Mouse (Mus musculus) midbrain, embryonic 15.5 days (tissue): ENCODE measurements around the gene Nfx1. TPM values are rescaled to one million over a fixed set of nuclear protein-coding genes. Genes with fewer than 3 reads are reported as not detected.

Experiments used
- ATAC-seq: fragments of 200-750 bp; cut with Nextera tagmentation; replicated peaks from 2 replicates; pipeline ENCODE4 v1.8.0; 2017; ENCODE audit warnings: moderate TSS enrichment
- H3K27ac ChIP-seq: fragments of 300-500 bp; sonication (generic); 2 replicates; pipeline ENCODE4 v1.5.1; 2015; ENCODE audit warnings: mild to moderate bottlenecking, inconsistent platforms
- H3K27me3 ChIP-seq: fragments of 300-500 bp; sonication (generic); replicated peaks from 2 replicates; pipeline ENCODE4 v1.6.1; 2015; ENCODE audit warnings: inconsistent platforms
- H3K36me3 ChIP-seq: fragments of 300-500 bp; sonication (generic); replicated peaks from 2 replicates; pipeline ENCODE4 v1.6.1; 2015; ENCODE audit warnings: inconsistent platforms
- H3K4me1 ChIP-seq: fragments of 300-500 bp; sonication (generic); 2 replicates; pipeline ENCODE4 v1.6.1; 2015; ENCODE audit warnings: inconsistent platforms
- H3K4me2 ChIP-seq: fragments of 300-500 bp; sonication (generic); 2 replicates; pipeline ENCODE4 v1.6.1; 2015; ENCODE audit warnings: inconsistent platforms, mild to moderate bottlenecking, moderate library complexity
- H3K4me3 ChIP-seq: fragments of 300-500 bp; sonication (generic); 2 replicates; pipeline ENCODE4 v1.5.1; 2015; ENCODE audit warnings: mild to moderate bottlenecking, inconsistent platforms
- H3K9ac ChIP-seq: fragments of 300-500 bp; sonication (generic); 2 replicates; pipeline ENCODE4 v1.6.1; 2015; ENCODE audit warnings: mild to moderate bottlenecking, inconsistent platforms
- H3K9me3 ChIP-seq: fragments of 300-500 bp; sonication (generic); 2 replicates; pipeline ENCODE4 v1.6.1; 2016; ENCODE audit warnings: inconsistent platforms
- WGBS: fragments of 180-500 bp; shearing (Covaris S2); methylation state at CpG from one replicate; pipeline ENCODE4 v1.1.7; 2015; ENCODE audit warnings: mixed read lengths; 5-methylcytosine and 5-hydroxymethylcytosine counted together
- polyA plus RNA-seq: library from polyadenylated mRNA; unstranded; fragments of >200 nt; fragmentation: Nextera tagmentation; extraction: Ambion mirVana; gene quantifications from 2 replicates; pipeline ENCODE4 v1.2.1, GENCODE M21; 2015

Nfx1 gene
- polyA plus RNA-seq, 1 experiment from 2014 or later = 121 TPM

GRCm38 (mm10) chr4:41056253-41056652, 85.5 kb downstream of the Nfx1 start:
- no peak overlapping the region for H3K4me2 ChIP-seq
- no peak overlapping the region for H3K9ac ChIP-seq
- H3K36me3 ChIP-seq = no peaks in the 10 kb centered on the region
- H3K27me3 ChIP-seq = no peaks in the 10 kb centered on the region
- H3K4me1 ChIP-seq = no peaks in the 10 kb centered on the region
- WGBS = 23% methylated on average over 1 of the region's 1 CpGs
- H3K4me3 ChIP-seq = no peak overlapping the region
- H3K9me3 ChIP-seq = no peaks in the 10 kb centered on the region
- no peak for ATAC-seq
- no peak overlapping the region for H3K27ac ChIP-seq

- H3K4me3 ChIP-seq = no peak overlapping the region
- no peaks in the 10 kb centered on the region for H3K4me1 ChIP-seq
- no peaks in the 10 kb centered on the region for H3K36me3 ChIP-seq
- H3K9me3 ChIP-seq = no peaks in the 10 kb centered on the region
- ATAC-seq = no peak
- no peak overlapping the region for H3K4me2 ChIP-seq
- H3K9ac ChIP-seq = no peak overlapping the region
- 73% methylated on average over 7 of the region's 7 CpGs for WGBS
- H3K27ac ChIP-seq = no peak overlapping the region
- H3K27me3 ChIP-seq = no peaks in the 10 kb centered on the region
These were observed 86.1 kb downstream of the Nfx1 start for GRCm38 (mm10) chr4:41056742-41057332.

GRCm38 (mm10) chr4:41057361-41057760, 86.7 kb downstream of the Nfx1 start:
- Histone ChIP-seq H3K36me3 (no peaks in the 10 kb centered on the region), H3K27me3 (no peaks in the 10 kb centered on the region), H3K27ac (no peak overlapping the region), H3K9me3 (no peaks in the 10 kb centered on the region), H3K9ac (no peak overlapping the region), H3K4me3 (no peak overlapping the region), H3K4me2 (no peak overlapping the region), H3K4me1 (no peaks in the 10 kb centered on the region)
- ATAC-seq = no peak
- 73% methylated on average over 6 of the region's 9 CpGs for WGBS

- no peaks in the 10 kb centered on the region for H3K36me3 ChIP-seq
- H3K9ac ChIP-seq = no peak overlapping the region
- H3K4me1 ChIP-seq = no peaks in the 10 kb centered on the region
- H3K4me2 ChIP-seq = no peak overlapping the region
- no peaks in the 10 kb centered on the region for H3K9me3 ChIP-seq
- WGBS = 60% methylated on average over 3 of the region's 3 CpGs
- H3K27ac ChIP-seq = no peak overlapping the region
- H3K4me3 ChIP-seq = no peak overlapping the region
- no peaks in the 10 kb centered on the region for H3K27me3 ChIP-seq
- ATAC-seq = no peak
These were observed 92.6 kb downstream of the Nfx1 start for GRCm38 (mm10) chr4:41063351-41063750.

- no peak for ATAC-seq
- no peaks in the 10 kb centered on the region for H3K4me1 ChIP-seq
- no peaks in the 10 kb centered on the region for H3K9me3 ChIP-seq
- no peak overlapping the region for H3K9ac ChIP-seq
- no peak overlapping the region for H3K4me2 ChIP-seq
- H3K36me3 ChIP-seq = no peaks in the 10 kb centered on the region
- H3K4me3 ChIP-seq = no peak overlapping the region
- no peak overlapping the region for H3K27ac ChIP-seq
- WGBS = 23% methylated on average over 16 of the region's 16 CpGs
- no peaks in the 10 kb centered on the region for H3K27me3 ChIP-seq
These were observed 93.4 kb downstream of the Nfx1 start for GRCm38 (mm10) chr4:41063894-41064673.

- Histone ChIP-seq H3K4me2 (no peak overlapping the region), H3K4me1 (no peaks in the 10 kb centered on the region), H3K36me3 (no peaks in the 10 kb centered on the region), H3K27me3 (no peaks in the 10 kb centered on the region), H3K4me3 (no peak overlapping the region), H3K27ac (no peak overlapping the region), H3K9ac (no peak overlapping the region), H3K9me3 (no peaks in the 10 kb centered on the region)
- no peak for ATAC-seq
- 89% methylated on average over 4 of the region's 4 CpGs for WGBS
These were observed 94.5 kb downstream of the Nfx1 start for GRCm38 (mm10) chr4:41065196-41065595.

GRCm38 (mm10) chr4:41071500-41072429, 101.1 kb downstream of the Nfx1 start:
- H3K4me3 ChIP-seq = no peak overlapping the region
- H3K27ac ChIP-seq = no peak overlapping the region
- no peak for ATAC-seq
- H3K27me3 ChIP-seq = no peaks in the 10 kb centered on the region
- H3K9ac ChIP-seq = no peak overlapping the region
- no peaks in the 10 kb centered on the region for H3K36me3 ChIP-seq
- no peaks in the 10 kb centered on the region for H3K9me3 ChIP-seq
- WGBS = 75% methylated on average over 14 of the region's 14 CpGs
- no peaks in the 10 kb centered on the region for H3K4me1 ChIP-seq
- no peak overlapping the region for H3K4me2 ChIP-seq

- Histone ChIP-seq H3K36me3 (no peaks in the 10 kb centered on the region), H3K27me3 (no peaks in the 10 kb centered on the region), H3K9me3 (no peaks in the 10 kb centered on the region), H3K4me3 (no peak overlapping the region), H3K27ac (no peak overlapping the region), H3K4me1 (no peaks in the 10 kb centered on the region), H3K9ac (no peak overlapping the region), H3K4me2 (no peak overlapping the region)
- no peak for ATAC-seq
- 87% methylated on average over 12 of the region's 12 CpGs for WGBS
These were observed 102.5 kb downstream of the Nfx1 start for GRCm38 (mm10) chr4:41073008-41073817.

GRCm38 (mm10) chr4:41074461-41074860, 103.8 kb downstream of the Nfx1 start:
- H3K9me3 ChIP-seq = no peaks in the 10 kb centered on the region
- H3K4me3 ChIP-seq = no peak overlapping the region
- H3K27me3 ChIP-seq = no peaks in the 10 kb centered on the region
- H3K4me1 ChIP-seq = no peaks in the 10 kb centered on the region
- no peaks in the 10 kb centered on the region for H3K36me3 ChIP-seq
- WGBS = 80% methylated on average over 6 of the region's 6 CpGs
- H3K27ac ChIP-seq = no peak overlapping the region
- no peak overlapping the region for H3K9ac ChIP-seq
- no peak overlapping the region for H3K4me2 ChIP-seq
- ATAC-seq = no peak
